Mouse (Mus musculus): ENCODE results near the gene Zfand5. TPM values are rescaled to one million over a fixed set of nuclear protein-coding genes. Genes with fewer than 3 reads are reported as not detected.

The Zfand5 gene
- polyA plus RNA-seq, 1 experiment: 80.6 TPM

GRCm38 (mm10) chr19:21315701-21316100 lies 43.6 kb downstream of the Zfand5 start:
- Histone ChIP-seq H3K4me3 (ENCODE audit: low read depth, low read length) (no peak overlapping the region), H3K9me3 (replicated peaks; ENCODE audit: control insufficient read depth, insufficient read depth, low read length, poor library complexity, severe bottlenecking) (no peaks in the 10 kb centered on the region), H3K27me3 (ENCODE audit: control insufficient read depth, insufficient read depth, low read length, poor library complexity, severe bottlenecking) (no peaks in the 10 kb centered on the region), H3K9ac (ENCODE audit: low read depth, poor library complexity, severe bottlenecking) (no peak overlapping the region), H3K36me3 (ENCODE audit: control insufficient read depth, insufficient read depth, low read length, poor library complexity, severe bottlenecking) (no peaks in the 10 kb centered on the region), H3K4me1 (ENCODE audit: control insufficient read depth, insufficient read depth, low read length) (no peaks in the 10 kb centered on the region), H3K27ac (ENCODE audit: insufficient read depth, low read length) (no peak overlapping the region)
- TF ChIP-seq POLR2A (IDR thresholded peaks at IDR 0.05; ENCODE audit: insufficient read depth, low read length) (no peak), EP300 (IDR thresholded peaks at IDR 0.05; ENCODE audit: insufficient read depth, low read depth, low read length) (no peak), CTCF (IDR thresholded peaks at IDR 0.05; ENCODE audit: low read depth, low read length) (no peak)

- Histone ChIP-seq H3K9me3 (replicated peaks; ENCODE audit: control insufficient read depth, insufficient read depth, low read length, poor library complexity, severe bottlenecking) (no peaks in the 10 kb centered on the region), H3K4me1 (ENCODE audit: control insufficient read depth, insufficient read depth, low read length) (no peaks in the 10 kb centered on the region), H3K9ac (ENCODE audit: low read depth, poor library complexity, severe bottlenecking) (no peak overlapping the region), H3K27ac (ENCODE audit: insufficient read depth, low read length) (no peak overlapping the region), H3K4me3 (ENCODE audit: low read depth, low read length) (no peak overlapping the region), H3K27me3 (ENCODE audit: control insufficient read depth, insufficient read depth, low read length, poor library complexity, severe bottlenecking) (no peaks in the 10 kb centered on the region), H3K36me3 (ENCODE audit: control insufficient read depth, insufficient read depth, low read length, poor library complexity, severe bottlenecking) (no peaks in the 10 kb centered on the region)
- no peak for TF ChIP-seq EP300 (IDR thresholded peaks at IDR 0.05; ENCODE audit: insufficient read depth, low read depth, low read length)
- TF ChIP-seq CTCF (IDR thresholded peaks at IDR 0.05; ENCODE audit: low read depth, low read length): no peak
- TF ChIP-seq POLR2A (IDR thresholded peaks at IDR 0.05; ENCODE audit: insufficient read depth, low read length): no peak
These were observed 47.5 kb downstream of the Zfand5 start for GRCm38 (mm10) chr19:21319618-21320017.

- H3K9me3 ChIP-seq (replicated peaks; ENCODE audit: control insufficient read depth, insufficient read depth, low read length, poor library complexity, severe bottlenecking): no peaks in the 10 kb centered on the region
- H3K27me3 ChIP-seq (ENCODE audit: control insufficient read depth, insufficient read depth, low read length, poor library complexity, severe bottlenecking): no peaks in the 10 kb centered on the region
- H3K27ac ChIP-seq (ENCODE audit: insufficient read depth, low read length): no peak overlapping the region
- no peaks in the 10 kb centered on the region for H3K4me1 ChIP-seq (ENCODE audit: control insufficient read depth, insufficient read depth, low read length)
- no peaks in the 10 kb centered on the region for H3K36me3 ChIP-seq (ENCODE audit: control insufficient read depth, insufficient read depth, low read length, poor library complexity, severe bottlenecking)
- no peak overlapping the region for H3K4me3 ChIP-seq (ENCODE audit: low read depth, low read length)
- H3K9ac ChIP-seq (ENCODE audit: low read depth, poor library complexity, severe bottlenecking): no peak overlapping the region
- TF ChIP-seq CTCF (IDR thresholded peaks at IDR 0.05; ENCODE audit: low read depth, low read length): no peak
- TF ChIP-seq POLR2A (IDR thresholded peaks at IDR 0.05; ENCODE audit: insufficient read depth, low read length): no peak
- no peak for TF ChIP-seq EP300 (IDR thresholded peaks at IDR 0.05; ENCODE audit: insufficient read depth, low read depth, low read length)
These were observed 53.3 kb downstream of the Zfand5 start for GRCm38 (mm10) chr19:21325333-21325732.

- Histone ChIP-seq H3K27me3 (ENCODE audit: control insufficient read depth, insufficient read depth, low read length, poor library complexity, severe bottlenecking) (no peaks in the 10 kb centered on the region), H3K9me3 (replicated peaks; ENCODE audit: control insufficient read depth, insufficient read depth, low read length, poor library complexity, severe bottlenecking) (no peaks in the 10 kb centered on the region), H3K4me3 (ENCODE audit: low read depth, low read length) (no peak overlapping the region), H3K36me3 (ENCODE audit: control insufficient read depth, insufficient read depth, low read length, poor library complexity, severe bottlenecking) (no peaks in the 10 kb centered on the region), H3K4me1 (ENCODE audit: control insufficient read depth, insufficient read depth, low read length) (no peaks in the 10 kb centered on the region), H3K27ac (ENCODE audit: insufficient read depth, low read length) (no peak overlapping the region), H3K9ac (ENCODE audit: low read depth, poor library complexity, severe bottlenecking) (no peak overlapping the region)
- TF ChIP-seq EP300 (IDR thresholded peaks at IDR 0.05; ENCODE audit: insufficient read depth, low read depth, low read length) (no peak), CTCF (IDR thresholded peaks at IDR 0.05; ENCODE audit: low read depth, low read length) (no peak), POLR2A (IDR thresholded peaks at IDR 0.05; ENCODE audit: insufficient read depth, low read length) (no peak)
These were observed 56.9 kb downstream of the Zfand5 start for GRCm38 (mm10) chr19:21328951-21329350.

GRCm38 (mm10) chr19:21329770-21330169 lies 57.7 kb downstream of the Zfand5 start:
- Histone ChIP-seq H3K27me3 (ENCODE audit: control insufficient read depth, insufficient read depth, low read length, poor library complexity, severe bottlenecking) (no peaks in the 10 kb centered on the region), H3K36me3 (ENCODE audit: control insufficient read depth, insufficient read depth, low read length, poor library complexity, severe bottlenecking) (no peaks in the 10 kb centered on the region), H3K27ac (ENCODE audit: insufficient read depth, low read length) (no peak overlapping the region), H3K9ac (ENCODE audit: low read depth, poor library complexity, severe bottlenecking) (no peak overlapping the region), H3K4me1 (ENCODE audit: control insufficient read depth, insufficient read depth, low read length) (no peaks in the 10 kb centered on the region), H3K4me3 (ENCODE audit: low read depth, low read length) (no peak overlapping the region), H3K9me3 (replicated peaks; ENCODE audit: control insufficient read depth, insufficient read depth, low read length, poor library complexity, severe bottlenecking) (no peaks in the 10 kb centered on the region)
- TF ChIP-seq POLR2A (IDR thresholded peaks at IDR 0.05; ENCODE audit: insufficient read depth, low read length) (no peak), CTCF (IDR thresholded peaks at IDR 0.05; ENCODE audit: low read depth, low read length) (no peak), EP300 (IDR thresholded peaks at IDR 0.05; ENCODE audit: insufficient read depth, low read depth, low read length) (no peak)

GRCm38 (mm10) chr19:21330305-21331115 lies 58.4 kb downstream of the Zfand5 start:
- Histone ChIP-seq H3K4me3 (ENCODE audit: low read depth, low read length) (no peak overlapping the region), H3K27ac (ENCODE audit: insufficient read depth, low read length) (no peak overlapping the region), H3K36me3 (ENCODE audit: control insufficient read depth, insufficient read depth, low read length, poor library complexity, severe bottlenecking) (no peaks in the 10 kb centered on the region), H3K9me3 (replicated peaks; ENCODE audit: control insufficient read depth, insufficient read depth, low read length, poor library complexity, severe bottlenecking) (no peaks in the 10 kb centered on the region), H3K9ac (ENCODE audit: low read depth, poor library complexity, severe bottlenecking) (no peak overlapping the region), H3K4me1 (ENCODE audit: control insufficient read depth, insufficient read depth, low read length) (no peaks in the 10 kb centered on the region), H3K27me3 (ENCODE audit: control insufficient read depth, insufficient read depth, low read length, poor library complexity, severe bottlenecking) (no peaks in the 10 kb centered on the region)
- TF ChIP-seq CTCF (IDR thresholded peaks at IDR 0.05; ENCODE audit: low read depth, low read length) (no peak), EP300 (IDR thresholded peaks at IDR 0.05; ENCODE audit: insufficient read depth, low read depth, low read length) (no peak), POLR2A (IDR thresholded peaks at IDR 0.05; ENCODE audit: insufficient read depth, low read length) (no peak)
